Mouse (Mus musculus) MEL (cell line): ENCODE measurements around the gene Spi1. TPM values are rescaled to one million over a fixed set of nuclear protein-coding genes. Genes with fewer than 3 reads are reported as not detected.

ENCODE experiments used
- DNase-seq: peaks from one replicate; pipeline ENCODE4 v3.0.0; 2011; ENCODE audit warnings: low read depth, low spot score
- H3K27ac ChIP-seq: 2 replicates; pipeline ENCODE4 v1.5.1; 2012; ENCODE audit warnings: low read depth, mild to moderate bottlenecking, control low read depth, low read length, moderate library complexity; ENCODE audit not compliant: control insufficient read depth
- H3K27me3 ChIP-seq, 2 experiments: fragments of 150-350 bp in 1 of 2; sonication (generic) in 1 of 2; 2 replicates each; pipeline ENCODE4 v1.6.1; 2012; ENCODE audit warnings: low read length in 2 of 2, mild to moderate bottlenecking in 2 of 2, improper control_type of control experiment in 1 of 2, moderate library complexity in 1 of 2; ENCODE audit not compliant: insufficient read depth in 2 of 2, control insufficient read depth in 1 of 2
- H3K36me3 ChIP-seq, 2 experiments: 2 replicates each; pipeline ENCODE4 v1.6.1; 2012 to 2014; ENCODE audit warnings: low read length in 2 of 2, improper control_type of control experiment in 1 of 2, inconsistent platforms in 1 of 2, mild to moderate bottlenecking in 1 of 2; ENCODE audit not compliant: insufficient read depth in 2 of 2, control insufficient read depth in 1 of 2
- H3K4me1 ChIP-seq, 2 experiments: fragments of 150-350 bp in 1 of 2; sonication (generic) in 1 of 2; 2 replicates each; pipeline ENCODE4 v1.6.1; 2012; ENCODE audit warnings: low read length in 2 of 2, improper control_type of control experiment in 1 of 2, mild to moderate bottlenecking in 1 of 2; ENCODE audit not compliant: insufficient read depth in 2 of 2, control insufficient read depth in 1 of 2
- H3K4me3 ChIP-seq, 2 experiments: fragments of 150-350 bp in 1 of 2; sonication (generic) in 1 of 2; 2 replicates each; pipeline ENCODE4 v1.5.1; 2012; ENCODE audit warnings: low read depth in 2 of 2, low read length in 2 of 2, mild to moderate bottlenecking in 2 of 2, moderate library complexity in 2 of 2, control low read depth in 1 of 2, improper control_type of control experiment in 1 of 2; ENCODE audit not compliant: control insufficient read depth in 1 of 2, insufficient read depth in 1 of 2
- H3K79me2 ChIP-seq: 2 replicates; pipeline ENCODE4 v1.6.1; 2012; ENCODE audit warnings: mild to moderate bottlenecking, low read length, moderate library complexity; ENCODE audit not compliant: control insufficient read depth, poor library complexity, insufficient read depth
- H3K9ac ChIP-seq: 2 replicates; pipeline ENCODE4 v1.6.1; 2012; ENCODE audit warnings: low read depth, mild to moderate bottlenecking, control low read depth, low read length, moderate library complexity; ENCODE audit not compliant: control insufficient read depth, poor library complexity, severe bottlenecking
- H3K9me3 ChIP-seq: fragments of 150-350 bp; sonication (generic); replicated peaks from 2 replicates; pipeline ENCODE4 v1.6.1; 2012; ENCODE audit warnings: mild to moderate bottlenecking, low read length, improper control_type of control experiment, moderate library complexity; ENCODE audit not compliant: insufficient read depth
- BHLHE40 ChIP-seq: IDR thresholded peaks from 2 replicates; pipeline ENCODE4 v1.6.1; 2012; ENCODE audit warnings: low read depth, mild to moderate bottlenecking, inconsistent platforms, low read length, improper control_type of control experiment, borderline replicate concordance
- CHD1 ChIP-seq: IDR thresholded peaks from 2 replicates; pipeline ENCODE4 v1.6.1; 2012; ENCODE audit warnings: low read depth, mild to moderate bottlenecking, inconsistent platforms, low read length, improper control_type of control experiment
- CHD2 ChIP-seq: IDR thresholded peaks from 2 replicates; pipeline ENCODE4 v1.6.1; 2011; ENCODE audit warnings: low read length, improper control_type of control experiment
- CTCF ChIP-seq, 3 experiments: IDR thresholded peaks in 2 of 3; conservative IDR thresholded peaks in 1 of 3; 2 replicates each; pipeline ENCODE4 v1.5.1; 2011 to 2012; ENCODE audit warnings: low read length in 3 of 3, low read depth in 2 of 3, mild to moderate bottlenecking in 2 of 3, improper control_type of control experiment in 1 of 3, inconsistent platforms in 1 of 3, mixed read lengths in 1 of 3, moderate library complexity in 1 of 3; ENCODE audit not compliant: control insufficient read depth in 1 of 3, insufficient read depth in 1 of 3, poor library complexity in 1 of 3, severe bottlenecking in 1 of 3
- EP300 ChIP-seq, 2 experiments: IDR thresholded peaks; 2 replicates each; pipeline ENCODE4 v1.6.1; 2011; ENCODE audit warnings: improper control_type of control experiment in 2 of 2, low read length in 2 of 2, low read depth in 1 of 2, mild to moderate bottlenecking in 1 of 2
- GABPA ChIP-seq: IDR thresholded peaks from 2 replicates; pipeline ENCODE4 v1.6.1; 2012; ENCODE audit warnings: low read depth, mild to moderate bottlenecking, inconsistent platforms, low read length, improper control_type of control experiment, moderate library complexity
- GATA1 ChIP-seq: IDR thresholded peaks from 2 replicates; pipeline ENCODE4 v1.6.1; 2011; ENCODE audit warnings: low read depth, low read length, improper control_type of control experiment
- HCFC1 ChIP-seq: IDR thresholded peaks from 2 replicates; pipeline ENCODE4 v1.6.1; 2012; ENCODE audit warnings: low read depth, mild to moderate bottlenecking, inconsistent platforms, low read length, improper control_type of control experiment, moderate library complexity
- JUND ChIP-seq: IDR thresholded peaks from 2 replicates; pipeline ENCODE4 v1.6.1; 2011; ENCODE audit warnings: low read depth, mild to moderate bottlenecking, improper control_type of control experiment, low read length
- MAFK ChIP-seq: IDR thresholded peaks from 2 replicates; pipeline ENCODE4 v1.6.1; 2011; ENCODE audit warnings: low read depth, mild to moderate bottlenecking, low read length, improper control_type of control experiment, borderline replicate concordance
- MAX ChIP-seq: IDR thresholded peaks from 2 replicates; pipeline ENCODE4 v1.6.1; 2011; ENCODE audit warnings: low read length, improper control_type of control experiment
- MAZ ChIP-seq: IDR thresholded peaks from 2 replicates; pipeline ENCODE4 v1.6.1; 2012; ENCODE audit warnings: low read depth, mild to moderate bottlenecking, inconsistent platforms, low read length, improper control_type of control experiment
- MEF2A ChIP-seq: IDR thresholded peaks from 2 replicates; pipeline ENCODE4 v1.6.1; 2014; ENCODE audit warnings: low read depth, mild to moderate bottlenecking, inconsistent platforms, low read length, improper control_type of control experiment; ENCODE audit not compliant: poor library complexity, insufficient replicate concordance, severe bottlenecking; ENCODE audit errors: extremely low read depth
- MXI1 ChIP-seq: IDR thresholded peaks from 2 replicates; pipeline ENCODE4 v1.6.1; 2011; ENCODE audit warnings: mild to moderate bottlenecking, low read depth, low read length, improper control_type of control experiment
- MYB ChIP-seq: IDR thresholded peaks from 2 replicates; pipeline ENCODE4 v1.6.1; 2011; ENCODE audit warnings: mild to moderate bottlenecking, low read depth, low read length, improper control_type of control experiment
- NELFE ChIP-seq: IDR thresholded peaks from 2 replicates; pipeline ENCODE4 v1.6.1; 2011; ENCODE audit warnings: low read depth, low read length, improper control_type of control experiment
- NRF1 ChIP-seq: IDR thresholded peaks from 2 replicates; pipeline ENCODE4 v1.6.1; 2014; ENCODE audit warnings: low read depth, mild to moderate bottlenecking, inconsistent platforms, low read length, improper control_type of control experiment, moderate library complexity; ENCODE audit not compliant: poor library complexity, insufficient read depth, severe bottlenecking
- POLR2AphosphoS2 ChIP-seq: IDR thresholded peaks from 2 replicates; pipeline ENCODE4 v1.6.1; 2011; ENCODE audit warnings: low read length, improper control_type of control experiment
- RAD21 ChIP-seq: IDR thresholded peaks from 2 replicates; pipeline ENCODE4 v1.6.1; 2011; ENCODE audit warnings: mild to moderate bottlenecking, low read depth, low read length, improper control_type of control experiment
- SIN3A ChIP-seq: IDR thresholded peaks from 2 replicates; pipeline ENCODE4 v1.6.1; 2012; ENCODE audit warnings: low read length, improper control_type of control experiment, inconsistent platforms
- SMC3 ChIP-seq: IDR thresholded peaks from 2 replicates; pipeline ENCODE4 v1.6.1; 2011; ENCODE audit warnings: low read depth, low read length, improper control_type of control experiment
- TAL1 ChIP-seq: IDR thresholded peaks from 2 replicates; pipeline ENCODE4 v1.6.1; 2012; ENCODE audit warnings: mild to moderate bottlenecking, inconsistent platforms, low read length, moderate library complexity, mixed read lengths
- TBP ChIP-seq: IDR thresholded peaks from 2 replicates; pipeline ENCODE4 v1.8.0; 2011; ENCODE audit warnings: low read depth, low read length, improper control_type of control experiment
- TCF12 ChIP-seq: IDR thresholded peaks from 2 replicates; pipeline ENCODE4 v1.6.1; 2014; ENCODE audit warnings: low read depth, mild to moderate bottlenecking, inconsistent platforms, low read length, improper control_type of control experiment, moderate library complexity
- USF1 ChIP-seq: IDR thresholded peaks from 2 replicates; pipeline ENCODE4 v1.6.1; 2014; ENCODE audit warnings: low read depth, mild to moderate bottlenecking, inconsistent platforms, low read length, improper control_type of control experiment, moderate library complexity
- USF2 ChIP-seq, 2 experiments: IDR thresholded peaks; 2 replicates each; pipeline ENCODE4 v1.6.1; 2011 to 2012; ENCODE audit warnings: improper control_type of control experiment in 2 of 2, low read length in 2 of 2, borderline replicate concordance in 1 of 2, inconsistent platforms in 1 of 2, low read depth in 1 of 2, mild to moderate bottlenecking in 1 of 2; ENCODE audit not compliant: insufficient read depth in 1 of 2
- ZC3H11A ChIP-seq: IDR thresholded peaks from 2 replicates; pipeline ENCODE4 v1.6.1; 2012; ENCODE audit warnings: low read depth, mild to moderate bottlenecking, inconsistent platforms, low read length, improper control_type of control experiment
- ZNF384 ChIP-seq: IDR thresholded peaks from 2 replicates; pipeline ENCODE4 v1.6.1; 2012; ENCODE audit warnings: low read depth, mild to moderate bottlenecking, inconsistent platforms, low read length, improper control_type of control experiment
- polyA plus RNA-seq, 2 experiments: library from polyadenylated mRNA; stranded (reverse) in 1 of 2; unstranded in 1 of 2; fragments of >175 nt in 1 of 2; fragments of >200 nt in 1 of 2; gene quantifications; 2 replicates each; pipeline versions ENCODE4 v1.2.1 to v1.2.4; 2012; ENCODE audit warnings: low replicate concordance in 2 of 2, low read depth in 1 of 2; ENCODE audit not compliant: insufficient read length in 2 of 2, insufficient read depth in 1 of 2, missing spikeins in 1 of 2
- total RNA-seq: library from RNA; depleted of rRNA; stranded (reverse); fragments of 300-350 nt; gene quantifications from 2 replicates; pipeline ENCODE4 v1.2.3, GENCODE M21; 2012

Gene Spi1
- total and polyA plus RNA-seq, 3 experiments = 95.9 to 142 (median 129) TPM

GRCm38 (mm10) chr2:91064211-91064610 lies 18.0 kb upstream of the Spi1 start:
- no peaks in the 10 kb centered on the region for H3K27me3 ChIP-seq
- no peaks in the 10 kb centered on the region for H3K79me2 ChIP-seq
- no peak overlapping the region for H3K9ac ChIP-seq
- no peaks in the 10 kb centered on the region for H3K36me3 ChIP-seq
- H3K27ac ChIP-seq = no peak overlapping the region
- H3K4me1 ChIP-seq = no peaks in the 10 kb centered on the region; a peak in 1 of 4 replicates
- TF ChIP-seq MAFK (no peak), CTCF (IDR thresholded peaks at IDR 0.05 in 2 of 3, conservative IDR thresholded peaks at IDR 0.05 in 1 of 3; ENCODE audit: control insufficient read depth in 1 of 3, insufficient read depth in 1 of 3, low read depth in 2 of 3, low read length in 3 of 3, poor library complexity in 1 of 3, severe bottlenecking in 1 of 3) (peak; percentile 20 to 29 (median 21); a peak in 3 of 6 replicates), SMC3 (peak; percentile 25; the same call in 1 of the 2 replicates)
- H3K4me3 ChIP-seq = no peak overlapping the region
- peak; percentile 37 for DNase-seq
- H3K9me3 ChIP-seq = no peaks in the 10 kb centered on the region

- Histone ChIP-seq H3K79me2 (peaks cover 5% of the 10 kb centered on the region; the same call in 1 of the 2 replicates), H3K27ac (no peak overlapping the region), H3K9ac (no peak overlapping the region), H3K36me3 (no peaks in the 10 kb centered on the region), H3K9me3 (no peaks in the 10 kb centered on the region), H3K4me3 (no peak overlapping the region), H3K27me3 (no peaks in the 10 kb centered on the region), H3K4me1 (no peaks in the 10 kb centered on the region; a peak in 1 of 4 replicates)
- TF ChIP-seq USF2 (IDR thresholded peaks at IDR 0.05; ENCODE audit: borderline replicate concordance in 1 of 2, insufficient read depth in 1 of 2, low read depth in 1 of 2, low read length in 2 of 2) (no peak), NELFE (no peak), MAX (no peak), CHD2 (no peak), POLR2AphosphoS2 (no peak), USF1 (no peak), MEF2A (no peak), CHD1 (no peak), TAL1 (no peak), MAZ (no peak), EP300 (IDR thresholded peaks at IDR 0.05; ENCODE audit: low read depth in 1 of 2, low read length in 2 of 2) (no peak), SMC3 (peak; percentile 70), CTCF (IDR thresholded peaks at IDR 0.05 in 2 of 3, conservative IDR thresholded peaks at IDR 0.05 in 1 of 3; ENCODE audit: control insufficient read depth in 1 of 3, insufficient read depth in 1 of 3, low read depth in 2 of 3, low read length in 3 of 3, poor library complexity in 1 of 3, severe bottlenecking in 1 of 3) (peak; percentile 83 to 94 (median 91)), TCF12 (no peak), RAD21 (peak; percentile 33), NRF1 (no peak), SIN3A (no peak), GATA1 (no peak), TBP (no peak), ZC3H11A (0 out of 2 replicates have a peak, but pooled peaks have one; percentile 24), JUND (no peak), MYB (no peak), MAFK (no peak), BHLHE40 (no peak), GABPA (no peak), HCFC1 (no peak), ZNF384 (no peak), MXI1 (no peak)
- peak; percentile 67 for DNase-seq
Observed at GRCm38 (mm10) chr2:91065544-91065943, 16.6 kb upstream of the Spi1 start.
